Mouse (Mus musculus) limb, embryonic 11.5 days (tissue): Measurements from ENCODE around the gene Mtch1. TPM values are rescaled to one million over a fixed set of nuclear protein-coding genes. Genes with fewer than 3 reads are reported as not detected.
"Not testable (repeated sequence)": the region's sequence is repeated elsewhere in the genome, so short reads cannot be mapped to it uniquely, and the experiment has no call there.

Experiments
- ATAC-seq: fragments of 200-750 bp; cut with Nextera tagmentation; 2 replicates; pipeline ENCODE4 v1.8.0; 2017; ENCODE audit warnings: low read depth; ENCODE audit not compliant: insufficient number of reproducible peaks, low FRiP score, low TSS enrichment
- DNase-seq: peaks from one replicate; pipeline ENCODE4 v3.0.0-alpha.2; 2015; ENCODE audit warnings: low spot score
- H3K27ac ChIP-seq: fragments of 300-500 bp; sonication (generic); replicated peaks from 2 replicates; pipeline ENCODE4 v1.5.1; 2014; ENCODE audit warnings: low read depth, mild to moderate bottlenecking, low read length
- H3K27me3 ChIP-seq: fragments of 300-500 bp; sonication (generic); 2 replicates; pipeline ENCODE4 v1.6.1; 2014; ENCODE audit warnings: mild to moderate bottlenecking, low read length, mixed read lengths; ENCODE audit not compliant: control insufficient read depth, insufficient read depth
- H3K36me3 ChIP-seq: fragments of 300-500 bp; sonication (generic); 2 replicates; pipeline ENCODE4 v1.6.1; 2014; ENCODE audit warnings: mild to moderate bottlenecking, low read length, moderate library complexity, mixed read lengths; ENCODE audit not compliant: control insufficient read depth, insufficient read depth
- H3K4me1 ChIP-seq: fragments of 300-500 bp; sonication (generic); 2 replicates; pipeline ENCODE4 v1.6.1; 2014; ENCODE audit warnings: low read length, mixed read lengths; ENCODE audit not compliant: control insufficient read depth, insufficient read depth
- H3K4me2 ChIP-seq: fragments of 300-500 bp; sonication (generic); 2 replicates; pipeline ENCODE4 v1.6.1; 2014; ENCODE audit warnings: low read depth, mild to moderate bottlenecking, moderate library complexity; ENCODE audit not compliant: severe bottlenecking
- H3K4me3 ChIP-seq: fragments of 300-500 bp; sonication (generic); 2 replicates; pipeline ENCODE4 v1.5.1; 2014; ENCODE audit warnings: low read depth, low read length
- H3K9ac ChIP-seq: fragments of 300-500 bp; sonication (generic); 2 replicates; pipeline ENCODE4 v1.6.1; 2014; ENCODE audit warnings: mild to moderate bottlenecking, low read length
- H3K9me3 ChIP-seq: fragments of 300-500 bp; sonication (generic); 2 replicates; pipeline ENCODE4 v1.6.1; 2016; ENCODE audit warnings: low read length; ENCODE audit not compliant: control insufficient read depth
- WGBS: fragments of 180-500 bp; shearing (Covaris S2); extraction: QIAGEN DNeasy Blood & Tissue Kit; methylation state at CpG from one replicate; pipeline ENCODE4 v1.1.7; 2014; 5-methylcytosine and 5-hydroxymethylcytosine counted together
- polyA plus RNA-seq: library from polyadenylated mRNA; unstranded; fragments of >200 nt; fragmentation: Nextera tagmentation; extraction: Ambion mirVana; gene quantifications from 2 replicates; pipeline ENCODE4 v1.2.1, GENCODE M21; 2014

Mtch1 gene
- polyA plus RNA-seq, 1 experiment from 2014 or later, result 321 TPM

DNA sequence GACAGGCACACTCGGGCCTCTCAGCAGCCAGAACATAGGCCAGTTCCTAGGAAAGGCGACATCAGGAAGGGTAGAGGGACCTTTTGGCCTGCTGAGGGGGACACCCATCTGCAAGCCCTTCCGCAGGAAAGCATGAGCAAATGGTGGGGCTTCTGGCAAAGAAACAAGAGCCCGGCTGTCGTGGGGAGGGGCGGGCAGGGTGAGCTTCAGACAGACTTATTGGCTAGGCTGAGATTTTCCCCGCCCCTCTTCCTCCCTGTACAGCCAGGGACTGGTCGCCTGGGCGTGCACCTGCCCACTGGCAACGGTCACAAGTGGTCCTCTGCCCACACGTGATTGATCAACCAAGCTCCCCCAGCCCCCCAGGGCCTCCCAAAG, 8.7 kb upstream of the Mtch1 start:
- peaks cover 17% of the 10 kb centered on the region for H3K4me1 ChIP-seq
- peak; percentile 84 for DNase-seq
- H3K4me2 ChIP-seq, result peak overlapping the region; percentile 52
- peak overlapping the region; percentile 22; the same call in 1 of the 2 replicates for H3K9ac ChIP-seq
- no peaks in the 10 kb centered on the region for H3K9me3 ChIP-seq
- ATAC-seq, result peak; percentile 78
- no peaks in the 10 kb centered on the region for H3K36me3 ChIP-seq
- peak overlapping the region; percentile 84 for H3K27ac ChIP-seq
- no peaks in the 10 kb centered on the region for H3K27me3 ChIP-seq
- H3K4me3 ChIP-seq, result peak overlapping the region; percentile 22
- under 1% methylated on average over 11 of the region's 11 CpGs for WGBS

GRCm38 (mm10) chr17:29355841-29356478, 8.2 kb upstream of the Mtch1 start:
- Histone ChIP-seq H3K27me3 (no peaks in the 10 kb centered on the region), H3K36me3 (no peaks in the 10 kb centered on the region), H3K4me1 (peaks cover 17% of the 10 kb centered on the region), H3K9me3 (no peaks in the 10 kb centered on the region), H3K4me2 (peak overlapping the region; percentile 52), H3K4me3 (no peak overlapping the region), H3K27ac (peak overlapping the region; percentile 84), H3K9ac (peak overlapping the region; percentile 17; the same call in 1 of the 2 replicates)
- WGBS, result 25% methylated on average over 17 of the region's 17 CpGs
- ATAC-seq (peak; percentile 40; the same call in 1 of the 2 replicates), DNase-seq (peak; percentile 44)

DNA sequence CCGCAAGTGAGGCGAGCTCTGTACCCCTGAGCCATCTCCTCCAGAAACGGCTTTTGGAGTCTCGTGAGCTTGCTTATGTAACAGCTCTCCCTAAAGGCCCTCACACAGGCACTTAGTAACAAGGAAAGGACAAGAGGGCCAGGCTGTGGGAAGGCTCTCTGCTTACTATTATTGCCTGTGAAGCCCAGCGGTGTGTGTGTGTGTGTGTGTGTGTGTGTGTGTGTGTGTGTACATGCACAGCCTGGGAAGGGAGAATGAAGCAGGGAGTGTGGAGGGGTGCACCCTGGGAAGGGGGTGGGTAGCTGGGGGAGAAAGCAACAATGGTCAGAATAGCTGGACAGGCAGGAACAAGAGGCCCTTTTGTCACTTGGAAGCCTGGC, 7.7 kb upstream of the Mtch1 start:
- H3K27me3 ChIP-seq, result no peaks in the 10 kb centered on the region
- peak overlapping the region; percentile 84 for H3K27ac ChIP-seq
- H3K4me1 ChIP-seq, result peaks cover 17% of the 10 kb centered on the region
- peak overlapping the region; percentile 49 for H3K9ac ChIP-seq
- WGBS, result 65% methylated on average over 5 of the region's 5 CpGs
- no peak for DNase-seq
- H3K36me3 ChIP-seq, result no peaks in the 10 kb centered on the region
- H3K4me3 ChIP-seq, result no peak overlapping the region
- no peak for ATAC-seq
- H3K4me2 ChIP-seq, result peak overlapping the region; percentile 52
- no peaks in the 10 kb centered on the region for H3K9me3 ChIP-seq

DNA sequence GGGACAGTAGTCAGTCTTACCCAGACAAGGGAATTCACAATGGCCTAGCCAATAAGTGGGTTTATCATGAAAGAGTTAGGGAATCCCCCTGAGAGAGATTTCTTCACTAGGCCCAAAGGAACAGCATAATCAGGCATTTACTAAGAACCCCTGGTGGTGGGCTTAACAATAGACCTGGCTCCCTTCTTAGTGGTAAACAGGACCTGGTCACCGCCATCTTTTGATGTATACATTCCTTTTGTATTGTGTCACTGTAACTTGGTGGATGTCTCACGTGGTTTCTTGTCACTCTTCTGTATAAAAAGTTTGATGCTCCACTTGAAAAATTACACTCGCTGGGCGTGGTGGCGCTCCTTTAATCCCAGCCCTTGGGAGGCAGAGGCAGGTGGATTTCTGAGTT, 3.3 kb upstream of the Mtch1 start:
- H3K9ac ChIP-seq, H3K27me3 ChIP-seq, DNase-seq, ATAC-seq, H3K4me2 ChIP-seq, H3K36me3 ChIP-seq, H3K27ac ChIP-seq, H3K9me3 ChIP-seq, H3K4me3 ChIP-seq: not testable (repeated sequence)
- H3K4me1 ChIP-seq, result peaks cover 19% of the 10 kb centered on the region
- WGBS, result 78% methylated on average over 5 of the region's 5 CpGs

- DNase-seq (no peak), ATAC-seq (no peak)
- H3K27ac ChIP-seq, result no peak overlapping the region
- no peak overlapping the region for H3K4me2 ChIP-seq
- no peak overlapping the region for H3K9ac ChIP-seq
- H3K4me1 ChIP-seq, result peaks cover 12% of the 10 kb centered on the region
- H3K4me3 ChIP-seq, result no peak overlapping the region
- WGBS, result 79% methylated on average over 2 of the region's 2 CpGs
- H3K27me3 ChIP-seq, result no peaks in the 10 kb centered on the region
- H3K36me3 ChIP-seq, result no peaks in the 10 kb centered on the region; the same call in 1 of the 2 replicates
- no peaks in the 10 kb centered on the region for H3K9me3 ChIP-seq
Observed at GRCm38 (mm10) chr17:29348996-29349395, 1.3 kb upstream of the Mtch1 start.

DNA sequence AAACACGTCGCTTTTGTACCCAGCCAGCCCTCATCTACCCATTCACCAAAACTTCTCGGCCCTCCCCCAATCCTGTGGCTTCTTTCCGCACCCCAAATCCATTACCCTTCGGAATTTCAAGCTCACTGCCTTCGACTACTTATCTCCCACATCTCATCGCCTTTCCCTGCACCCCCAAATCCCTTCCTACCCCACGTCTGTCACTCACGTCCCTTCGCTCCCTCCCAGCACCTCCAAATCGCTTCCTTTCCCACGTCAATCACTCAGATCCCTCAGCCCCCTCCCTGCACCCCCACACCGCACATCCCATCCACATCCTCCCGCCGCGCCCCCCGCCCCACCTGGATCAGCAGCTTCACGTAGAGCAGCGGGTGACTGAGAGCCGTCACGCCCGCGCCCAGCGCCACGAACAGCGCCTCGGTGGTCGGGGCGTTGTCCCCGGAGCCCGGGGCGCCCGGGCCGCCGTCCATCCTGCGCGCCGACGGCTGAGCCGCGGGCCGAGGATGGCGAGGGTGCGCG, 549 bp downstream of the Mtch1 start:
- Histone ChIP-seq H3K4me3 (peak overlapping the region; percentile 61), H3K27me3 (no peaks in the 10 kb centered on the region), H3K9ac (peak overlapping the region; percentile 74), H3K4me1 (peaks cover 18% of the 10 kb centered on the region), H3K9me3 (no peaks in the 10 kb centered on the region), H3K36me3 (peaks cover 3% of the 10 kb centered on the region; the same call in 1 of the 2 replicates), H3K4me2 (peak overlapping the region; percentile 68), H3K27ac (peak overlapping the region; percentile 82)
- peak; percentile 7; the same call in 1 of the 2 replicates for ATAC-seq
- WGBS, result under 1% methylated on average over 45 of the region's 45 CpGs
- DNase-seq, result peak; percentile 46

GRCm38 (mm10) chr17:29346496-29347125, 1.1 kb downstream of the Mtch1 start:
- ATAC-seq (no peak), DNase-seq (peak; percentile 67)
- H3K27ac ChIP-seq, result peak overlapping the region; percentile 82
- H3K36me3 ChIP-seq, result peaks cover 3% of the 10 kb centered on the region; the same call in 1 of the 2 replicates
- H3K4me1 ChIP-seq, result peaks cover 23% of the 10 kb centered on the region
- no peaks in the 10 kb centered on the region for H3K27me3 ChIP-seq
- H3K9me3 ChIP-seq, result no peaks in the 10 kb centered on the region
- H3K9ac ChIP-seq, result peak overlapping the region; percentile 74
- 7% methylated on average over 11 of the region's 11 CpGs for WGBS
- peak overlapping the region; percentile 61 for H3K4me3 ChIP-seq
- H3K4me2 ChIP-seq, result peak overlapping the region; percentile 68

GRCm38 (mm10) chr17:29345272-29345671, 2.5 kb downstream of the Mtch1 start:
- ATAC-seq (no peak), DNase-seq (no peak)
- Histone ChIP-seq H3K4me3 (no peak overlapping the region), H3K27me3 (no peaks in the 10 kb centered on the region), H3K4me2 (no peak overlapping the region), H3K36me3 (peaks cover 3% of the 10 kb centered on the region; the same call in 1 of the 2 replicates), H3K27ac (no peak overlapping the region), H3K4me1 (peaks cover 26% of the 10 kb centered on the region), H3K9me3 (no peaks in the 10 kb centered on the region), H3K9ac (no peak overlapping the region)
- WGBS, result 90% methylated on average over 12 of the region's 12 CpGs
